Mouse (Mus musculus) bone marrow, adult 2 months (tissue): Measurements from ENCODE around the gene Mok.
A peak's percentile ranks its signal among the peaks of the same experiment; 100 is the strongest.

Source experiments
- CTCF ChIP-seq: fragments of 200-500 bp; IDR thresholded peaks from 2 replicates; pipeline ENCODE4 v1.5.1; 2011; ENCODE audit warnings: low read length, control low read depth; ENCODE audit not compliant: control insufficient read depth, insufficient read depth
- POLR2A ChIP-seq: fragments of 200-500 bp; IDR thresholded peaks from 2 replicates; pipeline ENCODE4 v1.6.1; 2011; ENCODE audit warnings: low read depth, mild to moderate bottlenecking, control low read depth, low read length, borderline replicate concordance; ENCODE audit not compliant: control insufficient read depth

DNA sequence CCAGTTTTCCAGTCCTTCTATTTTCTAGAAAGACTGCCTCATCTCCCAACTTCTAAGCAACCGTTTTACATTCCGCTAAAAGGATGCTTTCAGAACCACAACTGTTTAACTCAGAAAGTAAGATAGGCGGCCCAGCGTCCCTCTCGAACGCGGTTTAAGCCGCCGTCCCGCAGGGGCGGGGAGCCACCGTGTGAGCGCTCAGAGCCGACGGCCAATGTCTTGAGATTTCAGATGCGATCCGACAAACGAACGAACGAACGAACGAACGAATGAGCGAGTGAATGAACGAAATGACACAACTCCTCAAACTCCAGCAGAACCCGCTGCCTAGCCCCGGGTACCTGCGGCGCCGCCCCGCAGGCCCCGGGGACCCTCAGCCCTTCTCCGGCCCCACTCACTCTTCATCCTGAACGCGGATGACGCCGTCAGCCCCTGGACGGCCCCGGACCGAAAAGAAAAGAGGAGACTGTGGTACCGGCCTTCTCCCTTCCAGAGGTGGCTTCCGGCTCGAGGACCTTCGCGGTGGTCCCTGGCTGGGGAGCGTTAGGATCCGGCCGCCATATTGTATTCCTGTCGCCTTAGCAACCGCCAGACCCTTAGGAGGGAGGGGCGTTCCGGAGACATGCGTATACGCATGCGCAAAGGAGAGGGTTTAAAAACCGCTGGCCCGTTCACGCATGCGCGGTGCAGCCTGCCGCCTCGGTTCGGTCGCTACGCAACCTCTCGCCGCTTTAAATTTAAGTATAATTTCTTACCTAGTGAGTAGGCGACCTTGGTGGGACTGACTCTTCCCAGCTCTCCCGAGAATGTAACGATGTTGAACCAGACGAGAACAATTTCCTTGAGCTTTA, at the start of gene Mok:
- TF ChIP-seq POLR2A (peak; percentile 33; the same call in 1 of the 2 replicates), CTCF (no peak)
